Mouse (Mus musculus): ENCODE results near the gene Calm5.

DNA sequence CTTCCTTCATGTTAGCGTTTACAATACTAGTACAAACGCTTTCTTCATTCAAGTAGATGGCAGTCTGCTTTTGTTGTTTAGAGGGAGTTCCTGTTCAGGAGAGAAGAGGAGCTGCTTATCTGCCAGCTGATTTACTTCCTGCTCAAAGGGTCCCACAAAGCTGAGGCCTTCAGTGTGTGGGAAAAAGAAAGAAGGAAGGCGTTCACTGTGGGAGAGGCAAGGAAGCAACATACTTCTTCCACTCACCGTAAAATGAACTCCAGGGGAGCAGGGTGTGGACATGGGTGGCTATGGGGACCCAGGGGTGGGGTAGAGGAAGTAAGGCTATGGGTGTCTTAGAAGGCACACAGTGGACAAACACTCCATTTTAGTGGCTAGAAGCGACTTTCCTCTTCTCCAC, 48.3 kb upstream of the Calm5 start:
- TF ChIP-seq POLR2A (IDR thresholded peaks at IDR 0.05; ENCODE audit: low read depth, low read length) (no peak), CTCF (conservative IDR thresholded peaks at IDR 0.05; ENCODE audit: insufficient read depth, insufficient read length, low read depth, low read length) (no peak)

Data from kidney, adult 2 months (tissue).